Mouse (Mus musculus) adrenal gland, postnatal 14 days (tissue): ENCODE measurements around the gene Snrnp70. TPM values are rescaled to one million over a fixed set of nuclear protein-coding genes. Genes with fewer than 3 reads are reported as not detected.
"Not testable (repeated sequence)": the region's sequence is repeated elsewhere in the genome, so short reads cannot be mapped to it uniquely, and the experiment has no call there.

Experiments
- DNase-seq: peaks from one replicate; pipeline ENCODE4 v3.0.0; 2021; ENCODE audit warnings: mixed read lengths
- total RNA-seq: library from RNA; stranded (reverse); gene quantifications from 2 replicates; pipeline ENCODE4 v1.2.3, GENCODE M21; 2021

Gene Snrnp70
- total RNA-seq, 1 experiment from 2014 or later: 265 TPM

DNA sequence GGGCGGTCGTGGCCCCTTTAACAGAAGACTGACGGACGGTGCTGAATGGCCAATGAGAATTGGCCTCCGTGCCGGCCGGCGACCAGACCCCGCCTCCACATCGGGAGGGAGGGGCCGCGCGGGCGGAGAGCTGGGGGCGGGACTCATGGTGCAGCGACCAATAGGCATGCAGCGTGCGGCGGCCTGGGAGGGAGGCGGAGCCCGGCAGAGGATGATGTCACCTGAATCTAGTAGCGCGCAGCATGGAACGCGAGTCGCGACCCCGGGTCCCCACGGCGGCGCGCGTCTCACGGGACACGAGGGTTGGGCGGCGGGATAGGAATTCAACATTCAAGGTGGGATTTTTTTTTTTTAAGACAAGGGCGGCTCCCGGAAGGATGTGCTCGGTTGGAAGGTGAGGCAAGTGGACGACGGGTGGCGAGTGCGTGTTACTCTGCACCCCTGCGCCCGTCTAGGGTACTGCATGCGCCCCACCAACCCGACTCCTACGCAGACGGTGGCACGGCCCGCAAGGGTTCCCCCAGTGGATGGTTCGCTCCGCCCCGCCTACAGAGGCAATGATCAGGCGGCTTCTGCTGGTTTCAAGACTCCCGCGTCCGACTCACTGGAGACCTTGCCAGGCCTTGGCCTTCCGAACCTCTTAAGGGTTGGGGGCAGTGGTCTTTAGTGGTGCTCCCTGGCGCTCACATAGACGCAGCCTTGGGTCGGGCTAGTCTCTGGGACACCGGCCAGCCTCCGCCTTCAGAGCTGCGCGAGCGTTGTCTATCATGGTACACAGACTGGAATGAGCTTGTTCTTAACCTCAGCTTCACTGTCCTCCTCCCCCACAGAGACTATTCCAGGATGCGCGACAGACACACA is 28.3 kb downstream of the Snrnp70 start:
- DNase-seq: peak; percentile 99

GRCm38 (mm10) chr7:45366652-45367019 is 28.9 kb downstream of the Snrnp70 start, which contains the start of gene Ppfia3:
TSS of gene Ppfia3 (minus strand) at chr7:45367019.
- no peak for DNase-seq

GRCm38 (mm10) chr7:45365742-45366651 is 29.5 kb downstream of the Snrnp70 start:
- DNase-seq: peak; percentile 77

- DNase-seq: no peak
Observed at GRCm38 (mm10) chr7:45363983-45364382, 31.6 kb downstream of the Snrnp70 start.

- peak; percentile 61 for DNase-seq
Observed at GRCm38 (mm10) chr7:45362801-45363200, 32.7 kb downstream of the Snrnp70 start.

DNA sequence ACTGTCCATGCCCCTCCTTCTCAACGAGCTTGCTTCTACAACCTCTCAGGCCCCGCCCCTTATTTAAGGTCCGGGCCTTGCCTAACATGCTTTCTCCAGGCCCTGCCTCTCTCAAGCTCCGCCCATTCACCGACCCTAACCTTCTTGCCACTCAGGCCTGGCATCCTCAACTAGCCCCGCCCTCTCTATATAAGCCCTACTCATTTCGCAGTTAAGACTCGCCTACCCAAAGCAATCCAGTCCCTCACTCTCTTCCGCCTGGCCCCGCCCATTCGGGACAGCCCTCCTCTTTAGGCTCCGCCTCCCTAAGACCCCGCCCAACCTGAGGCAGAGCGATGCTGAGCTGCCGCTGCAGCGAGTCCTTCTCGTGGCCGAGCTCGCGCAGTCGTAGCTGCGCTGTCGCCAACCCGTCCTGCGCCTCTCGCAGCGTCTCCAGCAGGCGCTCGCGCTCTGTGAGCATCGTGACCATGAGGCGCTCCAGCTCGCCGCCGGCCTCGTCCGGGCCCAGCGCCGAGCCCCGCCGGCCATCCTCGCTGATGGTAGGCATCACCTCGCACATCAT is 34.2 kb downstream of the Snrnp70 start:
- DNase-seq: peak; percentile 86

DNA sequence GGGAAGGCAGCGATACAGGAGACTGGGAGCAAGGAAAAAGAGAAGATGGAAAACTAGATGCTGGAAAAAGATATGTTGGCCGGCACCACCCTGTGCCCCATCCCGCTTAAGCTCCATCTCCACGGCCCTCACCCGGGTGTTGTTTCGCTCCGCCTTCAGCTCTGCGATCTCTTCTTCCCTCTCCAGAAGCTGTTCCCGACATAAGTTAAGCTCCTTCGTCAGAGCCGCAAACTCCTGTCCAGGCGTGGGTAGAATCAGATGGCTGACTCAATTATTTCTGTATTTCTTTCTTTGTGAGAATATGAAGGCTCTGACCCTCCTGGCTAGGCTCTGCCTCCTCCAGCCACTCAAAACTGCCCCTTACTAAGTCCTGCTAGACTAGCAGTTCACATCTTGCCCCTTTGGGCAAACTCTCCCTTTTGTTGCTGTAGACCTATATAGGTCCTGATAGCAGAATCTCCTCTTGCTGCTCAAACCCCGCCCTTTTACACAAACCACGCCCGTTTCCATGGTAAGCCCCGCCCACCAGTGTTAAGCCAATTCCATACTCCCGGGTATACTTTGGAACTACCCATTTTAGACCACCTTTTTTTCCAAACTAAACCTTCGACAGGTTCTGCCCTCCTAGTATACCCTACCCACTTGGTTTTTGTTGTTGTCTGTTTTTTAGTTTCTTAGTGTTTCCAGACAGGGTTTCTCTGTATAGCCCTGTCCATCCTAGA is 35.0 kb downstream of the Snrnp70 start:
- no peak for DNase-seq

DNA sequence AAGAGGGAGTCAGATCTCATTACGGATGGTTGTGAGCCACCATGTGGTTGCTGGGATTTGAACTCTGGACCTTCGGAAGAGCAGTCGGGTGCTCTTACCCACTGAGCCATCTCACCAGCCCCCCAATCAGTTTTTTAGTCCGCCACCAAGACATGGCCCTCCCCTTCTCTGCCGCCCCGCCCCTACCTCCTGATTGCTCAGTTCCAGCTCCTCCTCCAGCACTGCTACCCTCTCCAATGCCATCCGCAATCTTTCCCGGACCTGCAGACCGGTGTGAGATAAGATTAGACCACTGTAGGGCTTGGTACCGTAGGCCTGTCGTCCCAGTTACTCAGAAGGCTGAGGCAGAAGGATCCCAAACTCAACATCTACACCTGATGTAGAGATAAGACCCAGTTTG is 36.5 kb downstream of the Snrnp70 start:
- not testable (repeated sequence) for DNase-seq

DNA sequence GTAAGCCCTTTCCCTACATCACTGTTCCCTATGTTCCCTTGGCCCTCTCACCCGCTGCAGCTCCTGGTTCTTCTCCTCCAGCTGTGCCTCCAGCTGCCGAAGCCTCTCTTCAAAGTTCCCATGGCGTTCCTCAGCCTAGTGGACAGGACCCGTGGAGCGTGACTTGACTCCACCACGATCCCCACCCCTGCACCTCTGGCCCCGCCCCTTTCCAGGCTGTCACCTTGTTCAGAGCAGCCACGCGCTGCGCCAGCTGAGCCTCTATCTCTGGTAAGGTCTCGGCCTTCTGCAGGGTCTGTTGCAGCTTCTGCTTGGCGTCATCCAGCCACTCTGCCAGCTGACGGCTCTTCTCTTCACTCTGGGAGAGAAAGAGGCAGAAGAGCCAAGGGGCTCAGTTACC is 39.5 kb downstream of the Snrnp70 start:
- no peak for DNase-seq

- no peak for DNase-seq
Observed at GRCm38 (mm10) chr7:45355318-45356020, 40.1 kb downstream of the Snrnp70 start.

DNA sequence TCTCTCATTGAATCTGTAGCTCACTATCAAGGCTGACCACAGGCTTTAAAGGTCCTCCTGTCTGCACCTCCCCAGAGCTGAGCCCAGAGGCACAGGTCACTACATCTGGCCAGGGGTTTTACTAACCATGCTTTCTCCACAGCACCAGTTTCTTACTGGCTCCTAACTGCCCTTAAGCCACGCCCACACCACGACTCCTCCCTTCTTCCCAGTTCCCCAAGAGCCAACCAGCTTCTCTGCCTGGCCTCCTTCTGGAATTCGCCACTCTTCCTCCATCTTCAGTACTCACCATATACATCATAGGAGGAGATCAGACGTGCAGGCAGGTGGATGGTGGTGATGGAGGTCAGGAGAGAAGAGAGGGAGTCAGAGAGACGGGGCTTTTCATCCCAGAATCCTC is 42.5 kb downstream of the Snrnp70 start:
- DNase-seq: no peak

DNA sequence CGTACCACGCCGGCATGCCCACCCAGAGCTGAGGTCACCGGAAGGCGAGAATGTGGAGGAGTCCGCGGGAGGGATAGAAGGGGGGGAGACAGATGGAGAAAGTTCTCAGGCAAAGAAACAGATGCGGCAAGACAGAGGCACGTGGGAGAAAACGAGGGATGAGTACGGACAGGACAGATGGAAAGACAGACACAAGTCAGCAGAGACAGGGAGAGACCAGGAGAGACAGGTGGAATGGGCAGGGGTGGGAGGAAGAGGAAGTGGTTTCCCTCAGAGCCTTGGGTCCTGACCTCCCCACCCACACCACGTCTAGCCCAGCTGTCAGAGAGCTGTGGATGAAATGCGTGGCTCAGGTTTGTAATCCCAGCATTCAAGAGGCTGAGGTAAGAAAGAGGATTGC is 48.6 kb downstream of the Snrnp70 start:
- no peak for DNase-seq

GRCm38 (mm10) chr7:45343543-45343942 is 52.0 kb downstream of the Snrnp70 start:
- DNase-seq: peak; percentile 66

- DNase-seq: no peak
Observed at GRCm38 (mm10) chr7:45342081-45342480, 53.5 kb downstream of the Snrnp70 start.

DNA sequence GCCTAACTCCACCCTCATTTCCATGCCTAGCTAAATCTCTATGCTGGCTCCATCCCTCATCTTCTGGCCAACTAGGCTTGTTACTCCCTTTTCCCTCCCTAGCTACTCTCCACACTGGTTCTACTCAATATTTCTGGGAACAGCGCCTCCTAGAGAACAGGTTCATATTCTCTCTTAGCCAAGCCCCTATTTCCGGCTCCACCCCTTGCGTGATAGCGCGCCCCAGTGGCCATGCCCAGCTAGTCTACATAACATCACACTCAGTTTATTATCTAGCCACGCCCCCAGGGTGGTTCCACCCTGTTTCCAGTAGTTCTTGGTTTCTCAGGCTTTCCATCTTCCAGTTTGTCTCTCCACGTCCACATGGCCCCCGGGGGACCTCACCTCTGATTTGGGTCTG is 54.2 kb downstream of the Snrnp70 start:
- peak; percentile 94 for DNase-seq

DNA sequence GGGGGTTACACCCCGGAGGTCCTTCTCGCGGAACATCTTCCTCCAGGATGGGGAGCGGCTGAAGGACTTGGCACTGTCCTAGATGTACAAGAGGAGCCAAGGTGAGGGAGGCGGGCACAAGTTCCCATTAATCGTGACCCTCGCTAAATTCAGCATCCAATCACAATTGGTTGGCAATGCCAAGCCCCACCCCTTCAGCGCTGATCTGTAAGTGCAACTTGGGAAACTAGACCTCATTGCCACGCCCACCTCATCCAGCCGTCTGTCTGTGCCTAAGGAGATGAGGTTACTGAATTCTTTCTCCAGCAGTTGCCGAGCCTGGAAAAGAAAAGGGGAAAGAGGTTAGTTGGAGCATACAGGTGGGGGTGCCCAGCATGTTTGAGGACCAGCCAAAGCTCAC is 54.9 kb downstream of the Snrnp70 start:
- DNase-seq: peak; percentile 55

DNA sequence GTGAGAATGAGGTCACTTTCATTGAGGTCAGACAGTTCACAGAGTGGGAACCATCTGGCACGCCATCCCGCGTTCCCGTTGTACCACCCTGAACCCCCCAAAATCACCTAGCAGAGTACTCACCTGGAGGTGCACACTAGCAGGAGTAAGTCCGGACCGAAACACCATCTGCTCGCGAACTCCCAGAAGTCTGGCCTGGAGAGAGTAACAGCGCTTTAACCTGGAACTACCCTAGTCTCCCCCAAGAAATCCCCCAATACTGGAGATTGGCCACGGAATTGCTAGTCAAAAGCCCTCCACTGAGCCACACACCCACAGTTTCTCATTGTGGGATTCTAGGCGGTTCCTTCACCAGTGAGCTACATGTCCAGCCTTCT is 55.5 kb downstream of the Snrnp70 start:
- DNase-seq: no peak

- peak; percentile 70 for DNase-seq
Observed at GRCm38 (mm10) chr7:45339410-45340065, 56.0 kb downstream of the Snrnp70 start.

- DNase-seq: peak; percentile 43
Observed at GRCm38 (mm10) chr7:45338161-45338911, 57.2 kb downstream of the Snrnp70 start.

- no peak for DNase-seq
Observed at GRCm38 (mm10) chr7:45337469-45337868, 58.1 kb downstream of the Snrnp70 start.
